Mouse (Mus musculus): ENCODE data around the gene Pdss2. TPM values are rescaled to one million over a fixed set of nuclear protein-coding genes. Genes with fewer than 3 reads are reported as not detected.

Gene Pdss2
- total and polyA plus RNA-seq, 3 experiments, result 2.8 to 10.8 (median 5.9) TPM

- Histone ChIP-seq H3K9me3 (replicated peaks) (no peaks in the 10 kb centered on the region), H3K27me3 (ENCODE audit: insufficient read depth, low read length) (0 out of 2 replicates have a peak, but pooled peaks cover 6% of the 10 kb centered on the region), H3K4me1 (ENCODE audit: insufficient read depth, low read depth, low read length) (no peaks in the 10 kb centered on the region), H3K4me3 (ENCODE audit: low read depth, low read length) (no peak within 1 kb of the TSS), H3K36me3 (replicated peaks) (no peaks in the 10 kb centered on the region)
- no peak for TF ChIP-seq POLR2AphosphoS5 (IDR thresholded peaks at IDR 0.05; ENCODE audit: insufficient replicate concordance, low read depth, low read length)
- TF ChIP-seq CTCF (IDR thresholded peaks at IDR 0.05; ENCODE audit: low read depth, low read length), result no peak
- no peak for TF ChIP-seq GATA1 (IDR thresholded peaks at IDR 0.05; ENCODE audit: borderline replicate concordance, low read length)
- no peak for TF ChIP-seq GATA2 (IDR thresholded peaks at IDR 0.05; ENCODE audit: borderline replicate concordance, low read depth, low read length)
- no peak for TF ChIP-seq TAL1 (conservative IDR thresholded peaks at IDR 0.05; ENCODE audit: low read depth, low read length)
- ATAC-seq (ENCODE audit: extremely low read depth, insufficient number of reproducible peaks, low FRiP score, poor library complexity, severe bottlenecking) (no peak), DNase-seq (ENCODE audit: low spot score) (no peak)
These were observed 46.7 kb upstream of the Pdss2 start, which contains the start of the genes Sobp and 9030612E09Rik for GRCm38 (mm10) chr10:43174326-43175155. TSS of gene Sobp (minus strand) at chr10:43174530. TSS of gene 9030612E09Rik (plus strand) at chr10:43174704.

GRCm38 (mm10) chr10:43175156-43175601 lies 46.1 kb upstream of the Pdss2 start:
- no peak for TF ChIP-seq CTCF (IDR thresholded peaks at IDR 0.05; ENCODE audit: low read depth, low read length)
- no peak for TF ChIP-seq TAL1 (conservative IDR thresholded peaks at IDR 0.05; ENCODE audit: low read depth, low read length)
- TF ChIP-seq GATA1 (IDR thresholded peaks at IDR 0.05; ENCODE audit: borderline replicate concordance, low read length), result no peak
- TF ChIP-seq GATA2 (IDR thresholded peaks at IDR 0.05; ENCODE audit: borderline replicate concordance, low read depth, low read length), result no peak
- TF ChIP-seq POLR2AphosphoS5 (IDR thresholded peaks at IDR 0.05; ENCODE audit: insufficient replicate concordance, low read depth, low read length), result no peak
- Histone ChIP-seq H3K4me3 (ENCODE audit: low read depth, low read length) (no peak overlapping the region), H3K36me3 (replicated peaks) (no peaks in the 10 kb centered on the region), H3K9me3 (replicated peaks) (no peaks in the 10 kb centered on the region), H3K27me3 (ENCODE audit: insufficient read depth, low read length) (0 out of 2 replicates have a peak, but pooled peaks cover 6% of the 10 kb centered on the region), H3K4me1 (ENCODE audit: insufficient read depth, low read depth, low read length) (no peaks in the 10 kb centered on the region)
- ATAC-seq (ENCODE audit: extremely low read depth, insufficient number of reproducible peaks, low FRiP score, poor library complexity, severe bottlenecking), result no peak
- DNase-seq (ENCODE audit: low spot score), result no peak

- Histone ChIP-seq H3K4me1 (ENCODE audit: insufficient read depth, low read depth, low read length) (no peaks in the 10 kb centered on the region), H3K36me3 (replicated peaks) (no peaks in the 10 kb centered on the region), H3K4me3 (ENCODE audit: low read depth, low read length) (no peak overlapping the region), H3K9me3 (replicated peaks) (no peaks in the 10 kb centered on the region), H3K27me3 (ENCODE audit: insufficient read depth, low read length) (no peaks in the 10 kb centered on the region)
- DNase-seq (ENCODE audit: low spot score) (no peak), ATAC-seq (ENCODE audit: extremely low read depth, insufficient number of reproducible peaks, low FRiP score, poor library complexity, severe bottlenecking) (no peak)
- no peak for TF ChIP-seq TAL1 (conservative IDR thresholded peaks at IDR 0.05; ENCODE audit: low read depth, low read length)
- TF ChIP-seq CTCF (IDR thresholded peaks at IDR 0.05; ENCODE audit: low read depth, low read length), result no peak
- TF ChIP-seq GATA2 (IDR thresholded peaks at IDR 0.05; ENCODE audit: borderline replicate concordance, low read depth, low read length), result no peak
- TF ChIP-seq POLR2AphosphoS5 (IDR thresholded peaks at IDR 0.05; ENCODE audit: insufficient replicate concordance, low read depth, low read length), result no peak
- no peak for TF ChIP-seq GATA1 (IDR thresholded peaks at IDR 0.05; ENCODE audit: borderline replicate concordance, low read length)
These were observed 40.9 kb upstream of the Pdss2 start for GRCm38 (mm10) chr10:43180313-43180912.

- DNase-seq (ENCODE audit: low spot score), result no peak
- no peaks in the 10 kb centered on the region for H3K27me3 ChIP-seq (ENCODE audit: insufficient read depth, low read length)
- no peaks in the 10 kb centered on the region for H3K36me3 ChIP-seq (replicated peaks)
- no peak for ATAC-seq (ENCODE audit: extremely low read depth, insufficient number of reproducible peaks, low FRiP score, poor library complexity, severe bottlenecking)
- H3K9me3 ChIP-seq (replicated peaks), result no peaks in the 10 kb centered on the region
- no peaks in the 10 kb centered on the region for H3K4me1 ChIP-seq (ENCODE audit: insufficient read depth, low read depth, low read length)
- no peak overlapping the region for H3K4me3 ChIP-seq (ENCODE audit: low read depth, low read length)
- no peak for TF ChIP-seq CTCF (IDR thresholded peaks at IDR 0.05; ENCODE audit: low read depth, low read length)
- TF ChIP-seq POLR2AphosphoS5 (IDR thresholded peaks at IDR 0.05; ENCODE audit: insufficient replicate concordance, low read depth, low read length), result no peak
These were observed 21.1 kb upstream of the Pdss2 start for GRCm38 (mm10) chr10:43200206-43200605.

- H3K4me3 ChIP-seq (ENCODE audit: low read depth, low read length), result no peak overlapping the region
- H3K36me3 ChIP-seq (replicated peaks), result no peaks in the 10 kb centered on the region
- H3K4me1 ChIP-seq (ENCODE audit: insufficient read depth, low read depth, low read length), result no peaks in the 10 kb centered on the region
- DNase-seq (ENCODE audit: low spot score) (no peak), ATAC-seq (ENCODE audit: extremely low read depth, insufficient number of reproducible peaks, low FRiP score, poor library complexity, severe bottlenecking) (no peak)
- H3K9me3 ChIP-seq (replicated peaks), result no peaks in the 10 kb centered on the region
- TF ChIP-seq TAL1 (conservative IDR thresholded peaks at IDR 0.05; ENCODE audit: low read depth, low read length) (no peak), CTCF (IDR thresholded peaks at IDR 0.05; ENCODE audit: low read depth, low read length) (no peak), POLR2AphosphoS5 (IDR thresholded peaks at IDR 0.05; ENCODE audit: insufficient replicate concordance, low read depth, low read length) (no peak), GATA1 (IDR thresholded peaks at IDR 0.05; ENCODE audit: borderline replicate concordance, low read length) (no peak), GATA2 (IDR thresholded peaks at IDR 0.05; ENCODE audit: borderline replicate concordance, low read depth, low read length) (no peak)
- 0 out of 2 replicates have a peak, but pooled peaks cover 3% of the 10 kb centered on the region for H3K27me3 ChIP-seq (ENCODE audit: insufficient read depth, low read length)
These were observed 17.4 kb upstream of the Pdss2 start for GRCm38 (mm10) chr10:43203865-43204264.

- no peaks in the 10 kb centered on the region for H3K4me1 ChIP-seq (ENCODE audit: insufficient read depth, low read depth, low read length)
- peak; percentile 1 for DNase-seq (ENCODE audit: low spot score)
- H3K9me3 ChIP-seq (replicated peaks), result no peaks in the 10 kb centered on the region
- no peak overlapping the region for H3K4me3 ChIP-seq (ENCODE audit: low read depth, low read length)
- TF ChIP-seq CTCF (IDR thresholded peaks at IDR 0.05; ENCODE audit: low read depth, low read length) (no peak), TAL1 (conservative IDR thresholded peaks at IDR 0.05; ENCODE audit: low read depth, low read length) (no peak), GATA2 (IDR thresholded peaks at IDR 0.05; ENCODE audit: borderline replicate concordance, low read depth, low read length) (no peak)
- no peaks in the 10 kb centered on the region for H3K36me3 ChIP-seq (replicated peaks)
- H3K27me3 ChIP-seq (ENCODE audit: insufficient read depth, low read length), result no peaks in the 10 kb centered on the region
- no peak for ATAC-seq (ENCODE audit: extremely low read depth, insufficient number of reproducible peaks, low FRiP score, poor library complexity, severe bottlenecking)
These were observed 9.4 kb upstream of the Pdss2 start for GRCm38 (mm10) chr10:43211866-43212265.
